Mouse (Mus musculus): ENCODE data around the gene Prr5. TPM values are rescaled to one million over a fixed set of nuclear protein-coding genes. Genes with fewer than 3 reads are reported as not detected.

The Prr5 gene
- polyA plus RNA-seq, 1 experiment from 2014 or later = 11.4 TPM

GRCm38 (mm10) chr15:84659856-84660255 lies 9.6 kb upstream of the Prr5 start:
- no peak overlapping the region for H3K27ac ChIP-seq (replicated peaks; ENCODE audit: low read depth, low read length)

GRCm38 (mm10) chr15:84661274-84661673 lies 8.1 kb upstream of the Prr5 start:
- no peak overlapping the region for H3K4me2 ChIP-seq (ENCODE audit: low read depth, low read length)
- 87% methylated on average over 5 of the region's 5 CpGs for WGBS
- peaks cover 6% of the 10 kb centered on the region; the same call in 1 of the 2 replicates for H3K4me1 ChIP-seq (ENCODE audit: control insufficient read depth, insufficient read depth, low read length)
- H3K9ac ChIP-seq (replicated peaks; ENCODE audit: low read length) = no peak overlapping the region
- no peak overlapping the region for H3K27ac ChIP-seq (replicated peaks; ENCODE audit: low read depth, low read length)
- no peaks in the 10 kb centered on the region for H3K36me3 ChIP-seq (replicated peaks; ENCODE audit: control insufficient read depth, insufficient read depth, low read depth, low read length)
- H3K27me3 ChIP-seq (ENCODE audit: control insufficient read depth, insufficient read depth, low read length) = peaks cover 5% of the 10 kb centered on the region
- H3K9me3 ChIP-seq (replicated peaks; ENCODE audit: control insufficient read depth, low read length) = no peaks in the 10 kb centered on the region
- DNase-seq (ENCODE audit: low spot score) = no peak
- H3K4me3 ChIP-seq (ENCODE audit: low read depth, low read length) = no peak overlapping the region
- no peak for ATAC-seq (replicated peaks; ENCODE audit: insufficient number of reproducible peaks, low FRiP score, low TSS enrichment, low read depth)

More at GRCm38 (mm10) chr15:84659856-84660255, 9.6 kb upstream of the Prr5 start:
- Histone ChIP-seq H3K9me3 (replicated peaks; ENCODE audit: control insufficient read depth, low read length) (no peaks in the 10 kb centered on the region), H3K4me1 (ENCODE audit: control insufficient read depth, insufficient read depth, low read length) (peaks cover 6% of the 10 kb centered on the region), H3K36me3 (replicated peaks; ENCODE audit: control insufficient read depth, insufficient read depth, low read depth, low read length) (no peaks in the 10 kb centered on the region), H3K4me3 (ENCODE audit: low read depth, low read length) (no peak overlapping the region), H3K4me2 (ENCODE audit: low read depth, low read length) (no peak overlapping the region), H3K9ac (replicated peaks; ENCODE audit: low read length) (no peak overlapping the region), H3K27me3 (ENCODE audit: control insufficient read depth, insufficient read depth, low read length) (peaks cover 5% of the 10 kb centered on the region)
- WGBS = 51% methylated on average over 5 of the region's 5 CpGs
- no peak for ATAC-seq (replicated peaks; ENCODE audit: insufficient number of reproducible peaks, low FRiP score, low TSS enrichment, low read depth)
- DNase-seq (ENCODE audit: low spot score) = no peak

GRCm38 (mm10) chr15:84662952-84663684 lies 6.3 kb upstream of the Prr5 start:
- peak overlapping the region; percentile 58 for H3K4me3 ChIP-seq (ENCODE audit: low read depth, low read length)
- peaks cover 6% of the 10 kb centered on the region; the same call in 1 of the 2 replicates for H3K4me1 ChIP-seq (ENCODE audit: control insufficient read depth, insufficient read depth, low read length)
- WGBS = under 1% methylated on average over 55 of the region's 56 CpGs
- H3K9me3 ChIP-seq (replicated peaks; ENCODE audit: control insufficient read depth, low read length) = no peaks in the 10 kb centered on the region
- ATAC-seq (replicated peaks; ENCODE audit: insufficient number of reproducible peaks, low FRiP score, low TSS enrichment, low read depth) (peak; percentile 64), DNase-seq (ENCODE audit: low spot score) (peak; percentile 87)
- H3K4me2 ChIP-seq (ENCODE audit: low read depth, low read length) = peak overlapping the region; percentile 87
- H3K27me3 ChIP-seq (ENCODE audit: control insufficient read depth, insufficient read depth, low read length) = peaks cover 5% of the 10 kb centered on the region
- H3K27ac ChIP-seq (replicated peaks; ENCODE audit: low read depth, low read length) = no peak overlapping the region
- no peaks in the 10 kb centered on the region for H3K36me3 ChIP-seq (replicated peaks; ENCODE audit: control insufficient read depth, insufficient read depth, low read depth, low read length)
- H3K9ac ChIP-seq (replicated peaks; ENCODE audit: low read length) = peak overlapping the region; percentile 54

- no peaks in the 10 kb centered on the region for H3K9me3 ChIP-seq (replicated peaks; ENCODE audit: control insufficient read depth, low read length)
- H3K36me3 ChIP-seq (replicated peaks; ENCODE audit: control insufficient read depth, insufficient read depth, low read depth, low read length) = no peaks in the 10 kb centered on the region
- WGBS = 41% methylated on average over 10 of the region's 10 CpGs
- no peak for DNase-seq (ENCODE audit: low spot score)
- peak overlapping the region; percentile 54 for H3K9ac ChIP-seq (replicated peaks; ENCODE audit: low read length)
- peak overlapping the region; percentile 58 for H3K4me3 ChIP-seq (ENCODE audit: low read depth, low read length)
- ATAC-seq (replicated peaks; ENCODE audit: insufficient number of reproducible peaks, low FRiP score, low TSS enrichment, low read depth) = 0 out of 2 replicates have a peak, but pooled peaks have one; percentile 7
- no peak overlapping the region for H3K27ac ChIP-seq (replicated peaks; ENCODE audit: low read depth, low read length)
- H3K4me2 ChIP-seq (ENCODE audit: low read depth, low read length) = peak overlapping the region; percentile 87
- peaks cover 6% of the 10 kb centered on the region; the same call in 1 of the 2 replicates for H3K4me1 ChIP-seq (ENCODE audit: control insufficient read depth, insufficient read depth, low read length)
- H3K27me3 ChIP-seq (ENCODE audit: control insufficient read depth, insufficient read depth, low read length) = peaks cover 5% of the 10 kb centered on the region
Observed at GRCm38 (mm10) chr15:84663685-84664060, 5.7 kb upstream of the Prr5 start.

GRCm38 (mm10) chr15:84664542-84665460 lies 4.6 kb upstream of the Prr5 start:
- Histone ChIP-seq H3K27ac (replicated peaks; ENCODE audit: low read depth, low read length) (no peak overlapping the region), H3K27me3 (ENCODE audit: control insufficient read depth, insufficient read depth, low read length) (peaks cover 5% of the 10 kb centered on the region), H3K4me2 (ENCODE audit: low read depth, low read length) (no peak overlapping the region), H3K4me1 (ENCODE audit: control insufficient read depth, insufficient read depth, low read length) (peaks cover 6% of the 10 kb centered on the region; the same call in 1 of the 2 replicates), H3K9me3 (replicated peaks; ENCODE audit: control insufficient read depth, low read length) (no peaks in the 10 kb centered on the region), H3K9ac (replicated peaks; ENCODE audit: low read length) (no peak overlapping the region), H3K4me3 (ENCODE audit: low read depth, low read length) (no peak overlapping the region), H3K36me3 (replicated peaks; ENCODE audit: control insufficient read depth, insufficient read depth, low read depth, low read length) (no peaks in the 10 kb centered on the region)
- ATAC-seq (replicated peaks; ENCODE audit: insufficient number of reproducible peaks, low FRiP score, low TSS enrichment, low read depth) = no peak
- no peak for DNase-seq (ENCODE audit: low spot score)
- 19% methylated on average over 16 of the region's 16 CpGs for WGBS

- no peak for DNase-seq (ENCODE audit: low spot score)
- no peak overlapping the region for H3K4me3 ChIP-seq (ENCODE audit: low read depth, low read length)
- 58% methylated on average over 9 of the region's 9 CpGs for WGBS
Observed at GRCm38 (mm10) chr15:84665662-84666061, 3.8 kb upstream of the Prr5 start.

GRCm38 (mm10) chr15:84666065-84666464 lies 3.4 kb upstream of the Prr5 start:
- H3K4me1 ChIP-seq (ENCODE audit: control insufficient read depth, insufficient read depth, low read length) = peaks cover 6% of the 10 kb centered on the region; the same call in 1 of the 2 replicates
- no peaks in the 10 kb centered on the region for H3K9me3 ChIP-seq (replicated peaks; ENCODE audit: control insufficient read depth, low read length)
- no peak for DNase-seq (ENCODE audit: low spot score)
- no peak overlapping the region for H3K27ac ChIP-seq (replicated peaks; ENCODE audit: low read depth, low read length)
- no peak overlapping the region for H3K4me3 ChIP-seq (ENCODE audit: low read depth, low read length)
- H3K4me2 ChIP-seq (ENCODE audit: low read depth, low read length) = no peak overlapping the region
- peaks cover 5% of the 10 kb centered on the region for H3K27me3 ChIP-seq (ENCODE audit: control insufficient read depth, insufficient read depth, low read length)
- 59% methylated on average over 4 of the region's 4 CpGs for WGBS
- no peak for ATAC-seq (replicated peaks; ENCODE audit: insufficient number of reproducible peaks, low FRiP score, low TSS enrichment, low read depth)
- H3K9ac ChIP-seq (replicated peaks; ENCODE audit: low read length) = no peak overlapping the region
- no peaks in the 10 kb centered on the region for H3K36me3 ChIP-seq (replicated peaks; ENCODE audit: control insufficient read depth, insufficient read depth, low read depth, low read length)

More at GRCm38 (mm10) chr15:84665662-84666061, 3.8 kb upstream of the Prr5 start:
- Histone ChIP-seq H3K36me3 (replicated peaks; ENCODE audit: control insufficient read depth, insufficient read depth, low read depth, low read length) (no peaks in the 10 kb centered on the region), H3K9me3 (replicated peaks; ENCODE audit: control insufficient read depth, low read length) (no peaks in the 10 kb centered on the region), H3K27me3 (ENCODE audit: control insufficient read depth, insufficient read depth, low read length) (peaks cover 5% of the 10 kb centered on the region), H3K27ac (replicated peaks; ENCODE audit: low read depth, low read length) (no peak overlapping the region), H3K9ac (replicated peaks; ENCODE audit: low read length) (no peak overlapping the region), H3K4me2 (ENCODE audit: low read depth, low read length) (no peak overlapping the region), H3K4me1 (ENCODE audit: control insufficient read depth, insufficient read depth, low read length) (peaks cover 6% of the 10 kb centered on the region; the same call in 1 of the 2 replicates)
- no peak for ATAC-seq (replicated peaks; ENCODE audit: insufficient number of reproducible peaks, low FRiP score, low TSS enrichment, low read depth)

Data from embryonic facial prominence, embryonic 11.5 days (tissue).